Mouse (Mus musculus) MEL (cell line): ENCODE data around the gene Hdac2. TPM values are rescaled to one million over a fixed set of nuclear protein-coding genes. Genes with fewer than 3 reads are reported as not detected.
A peak's percentile ranks its signal among the peaks of the same experiment; 100 is the strongest.

Source experiments
- DNase-seq: peaks from one replicate; pipeline ENCODE4 v3.0.0; 2011; ENCODE audit warnings: low read depth, low spot score
- H3K27ac ChIP-seq: 2 replicates; pipeline ENCODE4 v1.5.1; 2012; ENCODE audit warnings: low read depth, mild to moderate bottlenecking, control low read depth, low read length, moderate library complexity; ENCODE audit not compliant: control insufficient read depth
- H3K27me3 ChIP-seq, 2 experiments: fragments of 150-350 bp in 1 of 2; sonication (generic) in 1 of 2; 2 replicates each; pipeline ENCODE4 v1.6.1; 2012; ENCODE audit warnings: low read length in 2 of 2, mild to moderate bottlenecking in 2 of 2, improper control_type of control experiment in 1 of 2, moderate library complexity in 1 of 2; ENCODE audit not compliant: insufficient read depth in 2 of 2, control insufficient read depth in 1 of 2
- H3K36me3 ChIP-seq, 2 experiments: 2 replicates each; pipeline ENCODE4 v1.6.1; 2012 to 2014; ENCODE audit warnings: low read length in 2 of 2, improper control_type of control experiment in 1 of 2, inconsistent platforms in 1 of 2, mild to moderate bottlenecking in 1 of 2; ENCODE audit not compliant: insufficient read depth in 2 of 2, control insufficient read depth in 1 of 2
- H3K4me1 ChIP-seq, 2 experiments: fragments of 150-350 bp in 1 of 2; sonication (generic) in 1 of 2; 2 replicates each; pipeline ENCODE4 v1.6.1; 2012; ENCODE audit warnings: low read length in 2 of 2, improper control_type of control experiment in 1 of 2, mild to moderate bottlenecking in 1 of 2; ENCODE audit not compliant: insufficient read depth in 2 of 2, control insufficient read depth in 1 of 2
- H3K4me3 ChIP-seq, 2 experiments: fragments of 150-350 bp in 1 of 2; sonication (generic) in 1 of 2; 2 replicates each; pipeline ENCODE4 v1.5.1; 2012; ENCODE audit warnings: low read depth in 2 of 2, low read length in 2 of 2, mild to moderate bottlenecking in 2 of 2, moderate library complexity in 2 of 2, control low read depth in 1 of 2, improper control_type of control experiment in 1 of 2; ENCODE audit not compliant: control insufficient read depth in 1 of 2, insufficient read depth in 1 of 2
- H3K79me2 ChIP-seq: 2 replicates; pipeline ENCODE4 v1.6.1; 2012; ENCODE audit warnings: mild to moderate bottlenecking, low read length, moderate library complexity; ENCODE audit not compliant: control insufficient read depth, poor library complexity, insufficient read depth
- H3K9ac ChIP-seq: 2 replicates; pipeline ENCODE4 v1.6.1; 2012; ENCODE audit warnings: low read depth, mild to moderate bottlenecking, control low read depth, low read length, moderate library complexity; ENCODE audit not compliant: control insufficient read depth, poor library complexity, severe bottlenecking
- H3K9me3 ChIP-seq: fragments of 150-350 bp; sonication (generic); replicated peaks from 2 replicates; pipeline ENCODE4 v1.6.1; 2012; ENCODE audit warnings: mild to moderate bottlenecking, low read length, improper control_type of control experiment, moderate library complexity; ENCODE audit not compliant: insufficient read depth
- CHD2 ChIP-seq: IDR thresholded peaks from 2 replicates; pipeline ENCODE4 v1.6.1; 2011; ENCODE audit warnings: low read length, improper control_type of control experiment
- CTCF ChIP-seq, 3 experiments: IDR thresholded peaks in 2 of 3; conservative IDR thresholded peaks in 1 of 3; 2 replicates each; pipeline ENCODE4 v1.5.1; 2011 to 2012; ENCODE audit warnings: low read length in 3 of 3, low read depth in 2 of 3, mild to moderate bottlenecking in 2 of 3, improper control_type of control experiment in 1 of 3, inconsistent platforms in 1 of 3, mixed read lengths in 1 of 3, moderate library complexity in 1 of 3; ENCODE audit not compliant: control insufficient read depth in 1 of 3, insufficient read depth in 1 of 3, poor library complexity in 1 of 3, severe bottlenecking in 1 of 3
- E2F4 ChIP-seq: IDR thresholded peaks from 2 replicates; pipeline ENCODE4 v1.6.1; 2011; ENCODE audit warnings: low read depth, low read length, improper control_type of control experiment, borderline replicate concordance
- EP300 ChIP-seq, 2 experiments: IDR thresholded peaks; 2 replicates each; pipeline ENCODE4 v1.6.1; 2011; ENCODE audit warnings: improper control_type of control experiment in 2 of 2, low read length in 2 of 2, low read depth in 1 of 2, mild to moderate bottlenecking in 1 of 2
- GABPA ChIP-seq: IDR thresholded peaks from 2 replicates; pipeline ENCODE4 v1.6.1; 2012; ENCODE audit warnings: low read depth, mild to moderate bottlenecking, inconsistent platforms, low read length, improper control_type of control experiment, moderate library complexity
- GATA1 ChIP-seq: IDR thresholded peaks from 2 replicates; pipeline ENCODE4 v1.6.1; 2011; ENCODE audit warnings: low read depth, low read length, improper control_type of control experiment
- MAZ ChIP-seq: IDR thresholded peaks from 2 replicates; pipeline ENCODE4 v1.6.1; 2012; ENCODE audit warnings: low read depth, mild to moderate bottlenecking, inconsistent platforms, low read length, improper control_type of control experiment
- MEF2A ChIP-seq: IDR thresholded peaks from 2 replicates; pipeline ENCODE4 v1.6.1; 2014; ENCODE audit warnings: low read depth, mild to moderate bottlenecking, inconsistent platforms, low read length, improper control_type of control experiment; ENCODE audit not compliant: poor library complexity, insufficient replicate concordance, severe bottlenecking; ENCODE audit errors: extremely low read depth
- NELFE ChIP-seq: IDR thresholded peaks from 2 replicates; pipeline ENCODE4 v1.6.1; 2011; ENCODE audit warnings: low read depth, low read length, improper control_type of control experiment
- NRF1 ChIP-seq: IDR thresholded peaks from 2 replicates; pipeline ENCODE4 v1.6.1; 2014; ENCODE audit warnings: low read depth, mild to moderate bottlenecking, inconsistent platforms, low read length, improper control_type of control experiment, moderate library complexity; ENCODE audit not compliant: poor library complexity, insufficient read depth, severe bottlenecking
- POLR2AphosphoS5 ChIP-seq: IDR thresholded peaks from 2 replicates; pipeline ENCODE4 v1.6.1; 2012; ENCODE audit warnings: low read depth, borderline replicate concordance, mild to moderate bottlenecking, inconsistent platforms, low read length, moderate library complexity, mixed read lengths
- RCOR1 ChIP-seq: IDR thresholded peaks from 2 replicates; pipeline ENCODE4 v1.6.1; 2012; ENCODE audit warnings: low read depth, mild to moderate bottlenecking, inconsistent platforms, low read length, improper control_type of control experiment
- SMC3 ChIP-seq: IDR thresholded peaks from 2 replicates; pipeline ENCODE4 v1.6.1; 2011; ENCODE audit warnings: low read depth, low read length, improper control_type of control experiment
- TBP ChIP-seq: IDR thresholded peaks from 2 replicates; pipeline ENCODE4 v1.8.0; 2011; ENCODE audit warnings: low read depth, low read length, improper control_type of control experiment
- ZC3H11A ChIP-seq: IDR thresholded peaks from 2 replicates; pipeline ENCODE4 v1.6.1; 2012; ENCODE audit warnings: low read depth, mild to moderate bottlenecking, inconsistent platforms, low read length, improper control_type of control experiment
- ZKSCAN1 ChIP-seq: IDR thresholded peaks from 2 replicates; pipeline ENCODE4 v1.6.1; 2012; ENCODE audit warnings: low read depth, mild to moderate bottlenecking, inconsistent platforms, low read length, improper control_type of control experiment, moderate library complexity
- ZNF384 ChIP-seq: IDR thresholded peaks from 2 replicates; pipeline ENCODE4 v1.6.1; 2012; ENCODE audit warnings: low read depth, mild to moderate bottlenecking, inconsistent platforms, low read length, improper control_type of control experiment
- polyA plus RNA-seq, 2 experiments: library from polyadenylated mRNA; stranded (reverse) in 1 of 2; unstranded in 1 of 2; fragments of >175 nt in 1 of 2; fragments of >200 nt in 1 of 2; gene quantifications; 2 replicates each; pipeline versions ENCODE4 v1.2.1 to v1.2.4; 2012; ENCODE audit warnings: low replicate concordance in 2 of 2, low read depth in 1 of 2; ENCODE audit not compliant: insufficient read length in 2 of 2, insufficient read depth in 1 of 2, missing spikeins in 1 of 2
- total RNA-seq: library from RNA; depleted of rRNA; stranded (reverse); fragments of 300-350 nt; gene quantifications from 2 replicates; pipeline ENCODE4 v1.2.3, GENCODE M21; 2012

The Hdac2 gene
- total and polyA plus RNA-seq, 3 experiments = 112 to 165 (median 144) TPM

- Histone ChIP-seq H3K36me3 (peaks cover under 1 to 15% of the 10 kb centered on the region in 2 experiments; a peak in 3 of 4 replicates), H3K9ac (no peak overlapping the region), H3K27ac (no peak overlapping the region), H3K4me3 (no peak overlapping the region), H3K27me3 (no peaks in the 10 kb centered on the region), H3K79me2 (peaks cover 61% of the 10 kb centered on the region)
- DNase-seq = no peak
- TF ChIP-seq ZC3H11A (no peak), RCOR1 (no peak), CHD2 (no peak), ZKSCAN1 (no peak), SMC3 (no peak), CTCF (IDR thresholded peaks at IDR 0.05 in 2 of 3, conservative IDR thresholded peaks at IDR 0.05 in 1 of 3; ENCODE audit: control insufficient read depth in 1 of 3, insufficient read depth in 1 of 3, low read depth in 2 of 3, low read length in 3 of 3, poor library complexity in 1 of 3, severe bottlenecking in 1 of 3) (peak in 1 of 3 experiments; percentile 26; a peak in 3 of 6 replicates)
- TF ChIP-seq, all 39 proteins: peak for 1
- no peaks in the 10 kb centered on the region for H3K9me3 ChIP-seq
- H3K4me1 ChIP-seq = peaks cover 0 to under 1% of the 10 kb centered on the region in 2 experiments; a peak in 1 of 4 replicates
Measured at GRCm38 (mm10) chr10:36981866-36982265, 7.5 kb downstream of the Hdac2 start.

DNA sequence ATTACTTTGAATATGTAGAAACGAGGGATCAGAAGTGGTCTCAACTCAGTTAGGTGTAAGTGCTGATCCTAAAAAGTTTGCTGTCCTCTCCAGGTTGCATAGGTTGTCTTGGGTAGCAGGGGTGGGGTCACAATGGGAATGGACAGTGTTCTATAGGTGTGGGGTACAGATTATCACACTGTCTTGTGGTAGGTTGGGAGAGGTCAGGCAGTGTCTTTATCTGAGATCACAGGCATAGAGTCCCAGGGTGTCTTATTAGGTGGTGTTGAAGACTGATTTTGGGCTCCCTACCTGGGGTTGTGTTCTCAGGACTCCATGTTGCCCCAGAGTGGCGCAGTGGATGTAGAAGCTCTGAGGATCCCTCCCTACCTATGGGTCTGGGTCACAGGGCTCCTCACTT, 17.8 kb downstream of the Hdac2 start:
- Histone ChIP-seq H3K4me3 (no peak overlapping the region), H3K36me3 (peaks cover 6 to 22% of the 10 kb centered on the region in 2 experiments), H3K9me3 (no peaks in the 10 kb centered on the region), H3K27me3 (no peaks in the 10 kb centered on the region), H3K9ac (no peak overlapping the region), H3K27ac (no peak overlapping the region), H3K4me1 (no peaks in the 10 kb centered on the region; a peak in 1 of 4 replicates), H3K79me2 (no peaks in the 10 kb centered on the region)
- DNase-seq = no peak
- TF ChIP-seq POLR2AphosphoS5 = no peak
- no peak for TF ChIP-seq E2F4
- no peak for TF ChIP-seq GABPA
- TF ChIP-seq MAZ = no peak
- no peak for TF ChIP-seq NELFE
- no peak for TF ChIP-seq ZNF384
- no peak for TF ChIP-seq NRF1
- no peak for TF ChIP-seq EP300 (IDR thresholded peaks at IDR 0.05; ENCODE audit: low read depth in 1 of 2, low read length in 2 of 2)
- TF ChIP-seq MEF2A = no peak
- no peak for TF ChIP-seq TBP
- no peak for TF ChIP-seq GATA1
